Mouse (Mus musculus) myocyte (in vitro differentiated cells): ENCODE data around the gene Mst1r. TPM values are rescaled to one million over a fixed set of nuclear protein-coding genes. Genes with fewer than 3 reads are reported as not detected.

ENCODE experiments used
- H3K27me3 ChIP-seq: one replicate; pipeline ENCODE4 v1.6.1; 2011; ENCODE audit not compliant: control insufficient read depth, insufficient read depth, insufficient read length
- H3K36me3 ChIP-seq: one replicate; pipeline ENCODE4 v1.6.1; 2011; ENCODE audit not compliant: control insufficient read depth, insufficient read depth
- H3K4me2 ChIP-seq: one replicate; pipeline ENCODE4 v1.6.1; 2011; ENCODE audit warnings: low read depth, control low read depth
- H3K4me3 ChIP-seq: one replicate; pipeline ENCODE4 v1.5.1; 2011; ENCODE audit warnings: mild to moderate bottlenecking, control low read depth, moderate library complexity
- H3K79me2 ChIP-seq: one replicate; pipeline ENCODE4 v1.6.1; 2011; ENCODE audit not compliant: control insufficient read depth, insufficient read depth
- H3ac ChIP-seq: one replicate; pipeline ENCODE4 v1.6.1; 2011; ENCODE audit not compliant: control insufficient read depth, insufficient read length
- CEBPB ChIP-seq: IDR thresholded peaks from 2 replicates; pipeline ENCODE4 v1.6.1; 2011; ENCODE audit warnings: mild to moderate bottlenecking, moderate library complexity; ENCODE audit not compliant: poor library complexity, insufficient read depth, severe bottlenecking
- E2F4 ChIP-seq: IDR thresholded peaks from one replicate; pipeline ENCODE4 v1.6.1; 2011; ENCODE audit warnings: mild to moderate bottlenecking, control low read depth, moderate library complexity; ENCODE audit not compliant: insufficient read depth
- MAX ChIP-seq: IDR thresholded peaks from one replicate; pipeline ENCODE4 v1.6.1; 2011; ENCODE audit warnings: low read depth, mild to moderate bottlenecking, control low read depth
- MYOD1 ChIP-seq, 3 experiments: IDR thresholded peaks; one replicate each; pipeline ENCODE4 v1.6.1; 2011; ENCODE audit warnings: control low read depth in 2 of 3, low read depth in 2 of 3, mild to moderate bottlenecking in 2 of 3, moderate library complexity in 1 of 3; ENCODE audit not compliant: insufficient read length in 2 of 3, control insufficient read depth in 1 of 3
- MYOG ChIP-seq, 3 experiments: IDR thresholded peaks; one replicate each; pipeline ENCODE4 v1.6.1; 2011; ENCODE audit warnings: control low read depth in 2 of 3, low read depth in 2 of 3, mild to moderate bottlenecking in 2 of 3; ENCODE audit not compliant: insufficient read length in 2 of 3, control insufficient read depth in 1 of 3, insufficient read depth in 1 of 3
- POLR2A ChIP-seq: IDR thresholded peaks from one replicate; pipeline ENCODE4 v1.6.1; 2011; ENCODE audit warnings: low read depth, mild to moderate bottlenecking, control low read depth, moderate library complexity; ENCODE audit not compliant: insufficient read length
- POLR2AphosphoS2 ChIP-seq: IDR thresholded peaks from one replicate; pipeline ENCODE4 v1.6.1; 2011; ENCODE audit warnings: low read depth, control low read depth; ENCODE audit not compliant: insufficient read length
- REST ChIP-seq: IDR thresholded peaks from one replicate; pipeline ENCODE4 v1.6.1; 2011; ENCODE audit warnings: mild to moderate bottlenecking, control low read depth, moderate library complexity; ENCODE audit not compliant: insufficient read depth, insufficient read length
- SRF ChIP-seq: IDR thresholded peaks from one replicate; pipeline ENCODE4 v1.6.1; 2011; ENCODE audit warnings: low read depth; ENCODE audit not compliant: control insufficient read depth, insufficient read length
- TCF12 ChIP-seq: IDR thresholded peaks from one replicate; pipeline ENCODE4 v1.6.1; 2011; ENCODE audit warnings: mild to moderate bottlenecking, control low read depth; ENCODE audit not compliant: poor library complexity, insufficient read depth, severe bottlenecking
- TCF3 ChIP-seq: IDR thresholded peaks from one replicate; pipeline ENCODE4 v1.6.1; 2011; ENCODE audit warnings: low read depth, control low read depth; ENCODE audit not compliant: insufficient read length
- USF1 ChIP-seq: IDR thresholded peaks from one replicate; pipeline ENCODE4 v1.6.1; 2011; ENCODE audit warnings: low read depth, mild to moderate bottlenecking, control low read depth, moderate library complexity
- polyA plus RNA-seq: library from polyadenylated mRNA; unstranded; fragments of >200 nt; fragmentation: generic; extraction: Trizol; gene quantifications from one replicate; pipeline ENCODE4 v1.2.1, GENCODE M21; 2012; ENCODE audit warnings: missing spikeins

Mst1r gene
- polyA plus RNA-seq = 0.04 TPM

- Histone ChIP-seq H3ac (no peak within 1 kb of the TSS), H3K79me2 (no peaks in the 10 kb centered on the region), H3K36me3 (no peaks in the 10 kb centered on the region), H3K4me3 (no peak within 1 kb of the TSS), H3K4me2 (peak within 1 kb of the TSS; percentile 42), H3K27me3 (no peaks in the 10 kb centered on the region)
- no peak for TF ChIP-seq SRF
- no peak for TF ChIP-seq POLR2A
- TF ChIP-seq USF1 = no peak
- TF ChIP-seq MYOG (IDR thresholded peaks at IDR 0.05; ENCODE audit: control insufficient read depth in 1 of 3, insufficient read depth in 1 of 3, insufficient read length in 2 of 3, low read depth in 2 of 3) = no peak
- TF ChIP-seq CEBPB = no peak
- no peak for TF ChIP-seq MYOD1 (IDR thresholded peaks at IDR 0.05; ENCODE audit: control insufficient read depth in 1 of 3, insufficient read length in 2 of 3, low read depth in 2 of 3)
- TF ChIP-seq POLR2AphosphoS2 = no peak
- TF ChIP-seq E2F4 = no peak
- no peak for TF ChIP-seq REST
- no peak for TF ChIP-seq TCF3
- TF ChIP-seq TCF12 = no peak
- no peak for TF ChIP-seq MAX
Measured at GRCm38 (mm10) chr9:107906252-107906966, at the start of gene Mst1r. Gene Mst1r (plus strand): TSS chr9:107906873.

DNA sequence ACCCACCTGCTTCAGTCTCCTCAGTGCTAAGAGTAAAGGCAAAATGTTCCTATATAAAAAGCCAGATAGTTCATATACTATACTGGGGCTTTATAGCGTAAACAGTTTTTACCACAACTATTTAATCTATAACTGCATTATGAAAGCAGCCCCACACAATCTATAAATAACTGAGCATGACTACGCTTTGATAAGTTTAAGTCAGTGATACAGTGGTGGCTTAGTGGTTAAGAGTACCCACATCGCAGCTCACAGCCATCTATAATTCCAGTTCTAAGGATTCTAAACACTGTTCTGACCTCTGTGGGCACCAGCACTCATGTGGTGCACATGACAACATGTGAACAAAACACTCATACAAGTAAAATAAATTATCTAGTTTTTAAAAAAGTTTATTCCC, 48.3 kb upstream of the Mst1r start:
- Histone ChIP-seq H3K27me3 (no peaks in the 10 kb centered on the region), H3ac (no peak overlapping the region)

GRCm38 (mm10) chr9:107864493-107864892, 42.2 kb upstream of the Mst1r start:
- no peak overlapping the region for H3K4me3 ChIP-seq
- TF ChIP-seq USF1 (no peak), MAX (no peak), MYOD1 (IDR thresholded peaks at IDR 0.05; ENCODE audit: control insufficient read depth in 1 of 3, insufficient read length in 2 of 3, low read depth in 2 of 3) (no peak), TCF12 (no peak), REST (no peak), CEBPB (no peak), E2F4 (no peak), POLR2A (no peak), POLR2AphosphoS2 (no peak), TCF3 (no peak), SRF (no peak), MYOG (IDR thresholded peaks at IDR 0.05; ENCODE audit: control insufficient read depth in 1 of 3, insufficient read depth in 1 of 3, insufficient read length in 2 of 3, low read depth in 2 of 3) (no peak)
- H3K27me3 ChIP-seq = no peaks in the 10 kb centered on the region
- H3K36me3 ChIP-seq = no peaks in the 10 kb centered on the region
- no peak overlapping the region for H3K4me2 ChIP-seq
- peaks cover 91% of the 10 kb centered on the region for H3K79me2 ChIP-seq
- no peak overlapping the region for H3ac ChIP-seq

More for the DNA sequence above, 48.3 kb upstream of the Mst1r start:
- no peak overlapping the region for H3K4me2 ChIP-seq
- H3K79me2 ChIP-seq = peaks cover 84% of the 10 kb centered on the region
- TF ChIP-seq MYOG (IDR thresholded peaks at IDR 0.05; ENCODE audit: control insufficient read depth in 1 of 3, insufficient read depth in 1 of 3, insufficient read length in 2 of 3, low read depth in 2 of 3) (no peak), TCF3 (no peak), CEBPB (no peak), SRF (no peak), REST (no peak), USF1 (no peak), MYOD1 (IDR thresholded peaks at IDR 0.05; ENCODE audit: control insufficient read depth in 1 of 3, insufficient read length in 2 of 3, low read depth in 2 of 3) (no peak), MAX (no peak), E2F4 (no peak), POLR2A (no peak), TCF12 (no peak), POLR2AphosphoS2 (no peak)
- peaks cover 6% of the 10 kb centered on the region for H3K36me3 ChIP-seq
- H3K4me3 ChIP-seq = no peak overlapping the region

- Histone ChIP-seq H3K79me2 (peaks cover 94% of the 10 kb centered on the region), H3K36me3 (no peaks in the 10 kb centered on the region), H3K27me3 (no peaks in the 10 kb centered on the region), H3K4me3 (no peak overlapping the region), H3K4me2 (no peak overlapping the region), H3ac (no peak overlapping the region)
- TF ChIP-seq CEBPB = no peak
- no peak for TF ChIP-seq USF1
- TF ChIP-seq POLR2A = no peak
Measured at GRCm38 (mm10) chr9:107866081-107866480, 40.6 kb upstream of the Mst1r start.
